ENCODE assay signal across 16 mouse cellular contexts in genomic region chr5:142375641-142376040, GRCm38 (mm10).
"Had no signal": no experiment of that assay in that cellular context is flagged by ENCODE, and none has a peak within 500 bp of the region (broad histone marks: within the 10 kb centered on the region; RNA-seq: fewer than 3 reads in every experiment).

No protein-coding gene starts in this region.

- H3K9ac ChIP-seq: limb, embryonic 12.5 days; liver, embryonic 14.5 days; neural tube, embryonic 15.5 days; stomach, embryonic 15.5 days had no signal

- H3K27me3 ChIP-seq: limb, embryonic 12.5 days; neural tube, embryonic 15.5 days; stomach, embryonic 15.5 days had no signal

- H3K36me3 ChIP-seq: limb, embryonic 12.5 days; neural tube, embryonic 15.5 days; stomach, embryonic 15.5 days had no signal

- H3K9me3 ChIP-seq: neural tube, embryonic 15.5 days; stomach, embryonic 15.5 days had no signal

- H3K27ac ChIP-seq: layer of hippocampus, adult 2 months; limb, embryonic 12.5 days; liver, embryonic 14.5 days; neural tube, embryonic 15.5 days; stomach, embryonic 15.5 days had no signal

- DNase-seq: kidney, postnatal 10 days; kidney, postnatal 4 days; lung, adult 2 months; midbrain, embryonic 14.5 days; retina, postnatal 1 day; right cerebral cortex, postnatal 4 days; thymus, adult 2 months; thymus, postnatal 25 days had no signal

- H3K4me2 ChIP-seq: limb, embryonic 12.5 days; neural tube, embryonic 15.5 days; stomach, embryonic 15.5 days had no signal

- H3K4me3 ChIP-seq: layer of hippocampus, adult 2 months; limb, embryonic 12.5 days; midbrain, embryonic 10.5 days; myocyte; neural tube, embryonic 15.5 days; stomach, embryonic 15.5 days had no signal

- ATAC-seq: lung, postnatal 0 days had no signal
